Comparison of ENCODE assay signal across 24 mouse cellular contexts in the genomic region with DNA sequence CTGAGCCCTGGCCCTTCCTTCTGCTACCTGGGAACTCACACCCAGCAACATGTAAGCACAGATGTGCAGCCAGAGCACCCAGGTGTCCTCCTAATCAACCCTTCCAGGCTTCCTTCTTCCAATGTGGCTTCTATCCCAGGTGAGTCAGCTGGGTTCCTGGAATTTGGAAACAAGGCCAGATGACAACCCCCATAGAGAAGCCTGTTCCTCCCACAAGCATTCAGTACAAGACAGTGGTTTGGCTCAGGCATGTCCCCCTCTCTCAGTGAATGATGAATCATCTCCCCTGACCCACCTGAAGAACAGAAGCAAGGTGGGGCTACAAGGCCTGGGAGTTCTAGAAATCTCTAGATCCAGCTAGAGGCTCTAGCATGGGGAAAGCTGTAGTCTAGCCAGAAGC. TPM values are rescaled to one million over a fixed set of nuclear protein-coding genes. Genes with fewer than 3 reads are reported as not detected.
A peak's percentile ranks its signal among the peaks of the same experiment; 100 is the strongest.
DNase-seq lines count a peak whose midpoint lies in the region; ATAC-seq and TF ChIP-seq lines count a peak whose summit lies in the region.
"Had no signal": no experiment of that assay in that cellular context is flagged by ENCODE, and none has a peak within 500 bp of the region (broad histone marks: within the 10 kb centered on the region; RNA-seq: fewer than 3 reads in every experiment).

No protein-coding gene starts in this region.

- H3K4me2 ChIP-seq in hindbrain, embryonic 13.5 days, result no peak overlapping the region
- no peak overlapping the region for H3K4me2 ChIP-seq in liver, embryonic 11.5 days

- H3K4me1 ChIP-seq in hindbrain, embryonic 13.5 days (replicated peaks), result peaks cover 5% of the 10 kb centered on the region
- H3K4me1 ChIP-seq in liver, embryonic 11.5 days (replicated peaks; ENCODE audit: control insufficient read depth, insufficient read depth, low read length), result no peaks in the 10 kb centered on the region

- in situ Hi-C loops in Patski (cut with MboI; ENCODE audit: low pct_unique_long_range_greater_than_20kb), result no loop called here

- no peak overlapping the region for H3K27ac ChIP-seq in hindbrain, embryonic 13.5 days
- no peak overlapping the region for H3K27ac ChIP-seq in liver, embryonic 11.5 days (ENCODE audit: low read depth, low read length)

- peak; percentile 36 for ATAC-seq in Patski
- ATAC-seq in hindbrain, embryonic 13.5 days (ENCODE audit: low FRiP score), result no peak
- no peak for ATAC-seq in liver, embryonic 11.5 days (replicated peaks; ENCODE audit: low FRiP score)
- ATAC-seq: activated CD4-positive, CD25-positive, alpha-beta regulatory T cell, adult 4 months; CD4-positive, CD25-positive, alpha-beta regulatory T cell, adult 4 months had no signal

- TF ChIP-seq CTCF in Patski (IDR thresholded peaks at IDR 0.05), result no peak

- H3K36me3 ChIP-seq in hindbrain, embryonic 13.5 days, result no peaks in the 10 kb centered on the region
- no peaks in the 10 kb centered on the region for H3K36me3 ChIP-seq in liver, embryonic 11.5 days (ENCODE audit: control insufficient read depth, insufficient read depth, low read length)
- H3K36me3 ChIP-seq: G1E had no signal

- H3K9ac ChIP-seq in hindbrain, embryonic 13.5 days, result no peak overlapping the region
- H3K9ac ChIP-seq in liver, embryonic 11.5 days (ENCODE audit: low read depth, low read length), result no peak overlapping the region

- no peaks in the 10 kb centered on the region for H3K9me3 ChIP-seq in hindbrain, embryonic 13.5 days
- no peaks in the 10 kb centered on the region for H3K9me3 ChIP-seq in liver, embryonic 11.5 days (ENCODE audit: control insufficient read depth, low read length)
- H3K9me3 ChIP-seq: G1E had no signal

- no peaks in the 10 kb centered on the region for H3K27me3 ChIP-seq in Patski
- H3K27me3 ChIP-seq in hindbrain, embryonic 13.5 days, result no peaks in the 10 kb centered on the region
- H3K27me3 ChIP-seq in liver, embryonic 11.5 days (replicated peaks; ENCODE audit: control insufficient read depth, insufficient read depth, low read length), result no peaks in the 10 kb centered on the region

- POLR2A ChIA-PET in Patski (lab: Charles Lee), result no interaction called here

- H3K4me3 ChIP-seq in hindbrain, embryonic 13.5 days, result no peak overlapping the region
- no peak overlapping the region for H3K4me3 ChIP-seq in liver, embryonic 11.5 days (ENCODE audit: low read depth, low read length)

- peak; percentile 57 for DNase-seq in 3T3-L1 (ENCODE audit: low read depth, low spot score)
- peak; percentile 5 for DNase-seq in NIH3T3 (ENCODE audit: low read depth)
- no peak for DNase-seq in Patski (ENCODE audit: low read depth, low spot score)
- DNase-seq in brain, adult 2 months (ENCODE audit: low read depth, low spot score), result peak; percentile 34
- DNase-seq in frontal cortex, postnatal 10 days (ENCODE audit: low spot score in 2 of 2), result no peak
- no peak for DNase-seq in layer of hippocampus, adult 9-11 months
- DNase-seq in liver, embryonic 11.5 days (ENCODE audit: low spot score), result no peak
- DNase-seq: adrenal gland, adult 2 months; adrenal gland, adult 8-10 months; adrenal gland, postnatal 10 days; adrenal gland, postnatal 14 days; adrenal gland, postnatal 25 days; adrenal gland, postnatal 36 days; B cell, adult 2 months; cerebellum, adult 11 months; cerebellum, adult 11-12 months; cerebellum, adult 18-20 months; cerebellum, adult 2 months; cerebellum, adult 8-10 months; cerebellum, adult 9-10 months had no signal

- CTCF ChIA-PET in Patski (lab: Charles Lee), result no interaction called here

RNA-seq across cellular contexts. Expression of a gene that starts 24.8 kb away (rescaled TPM):
- 9.9 TPM for polyA plus RNA-seq in Patski (2021)
- polyA plus RNA-seq in hindbrain, embryonic 13.5 days (2015; fragmentation: Nextera tagmentation; extraction: Ambion mirVana), result 11.7 and 12.6 TPM in 2 replicates
- 2.2 and 2.4 TPM in 2 replicates for polyA plus RNA-seq in liver, embryonic 11.5 days (2014; fragmentation: Nextera tagmentation; extraction: Ambion mirVana)

RNA-seq across cellular contexts. Expression of a gene that starts 42.1 kb away (rescaled TPM):
- polyA plus RNA-seq in Patski (2021), result 47.0 TPM
- 45.4 and 45.6 TPM in 2 replicates for polyA plus RNA-seq in hindbrain, embryonic 13.5 days (2015; fragmentation: Nextera tagmentation; extraction: Ambion mirVana)
- polyA plus RNA-seq in liver, embryonic 11.5 days (2014; fragmentation: Nextera tagmentation; extraction: Ambion mirVana), result 74.6 and 79.9 TPM in 2 replicates

Comparison
In these comparisons a context has a peak if more than half of its experiments do, and no peak if none do; other contexts are left out.
1. DNase-seq: peak in 3T3-L1 (single experiment), NIH3T3 (single experiment) and brain, adult 2 months (single experiment); none in Patski (single experiment), frontal cortex, postnatal 10 days (0 of 2), layer of hippocampus, adult 9-11 months (single experiment) and liver, embryonic 11.5 days (single experiment).